Comparison of ENCODE assay signal across 17 mouse cellular contexts in the genomic region with DNA sequence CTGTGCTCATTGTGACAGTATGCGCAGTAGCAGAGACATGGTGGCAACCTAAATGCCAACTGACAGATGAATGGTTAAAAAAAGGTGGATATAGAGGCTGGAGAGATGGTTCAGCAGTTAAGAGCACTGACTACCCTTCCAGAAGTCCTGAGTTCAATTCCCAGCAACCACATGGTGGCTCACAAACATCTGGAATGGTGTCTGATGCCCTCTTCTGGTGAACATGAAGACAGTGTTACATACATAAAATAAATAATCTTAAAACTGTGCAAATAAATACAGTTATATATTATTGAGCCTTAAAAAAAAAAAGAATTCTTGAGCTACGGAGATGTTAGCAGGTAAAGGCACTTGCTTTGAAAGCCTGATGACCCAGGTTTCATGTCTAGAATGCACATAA.
"Had no signal": no experiment of that assay in that cellular context is flagged by ENCODE, and none has a peak within 500 bp of the region (broad histone marks: within the 10 kb centered on the region; RNA-seq: fewer than 3 reads in every experiment).

No protein-coding gene starts in this region.

- ATAC-seq: intestine, postnatal 0 days; lung, postnatal 0 days; midbrain, embryonic 13.5 days; midbrain, embryonic 16.5 days had no signal

- H3K4me2 ChIP-seq: limb, embryonic 13.5 days; liver, embryonic 15.5 days; midbrain, embryonic 13.5 days; neural tube, embryonic 13.5 days had no signal

- H3K9ac ChIP-seq: limb, embryonic 13.5 days; liver, embryonic 15.5 days; midbrain, embryonic 13.5 days; neural tube, embryonic 13.5 days had no signal

- H3K27ac ChIP-seq: kidney, postnatal 0 days; limb, embryonic 10.5 days; limb, embryonic 13.5 days; liver, embryonic 15.5 days; midbrain, embryonic 10.5 days; midbrain, embryonic 13.5 days; neural tube, embryonic 13.5 days had no signal

- H3K4me3 ChIP-seq: limb, embryonic 10.5 days; limb, embryonic 13.5 days; liver, embryonic 15.5 days; megakaryocyte, embryonic 14.5 days; midbrain, embryonic 10.5 days; midbrain, embryonic 13.5 days; myocyte; neural tube, embryonic 13.5 days had no signal

- H3K9me3 ChIP-seq: limb, embryonic 10.5 days; liver, embryonic 15.5 days; midbrain, embryonic 10.5 days; midbrain, embryonic 13.5 days; neural tube, embryonic 13.5 days had no signal

- DNase-seq: kidney, adult 2 months; kidney, postnatal 25 days; lung, adult 2 months; lung, postnatal 36 days; thymus, postnatal 36 days had no signal

- H3K36me3 ChIP-seq: liver, embryonic 15.5 days had no signal

- H3K4me1 ChIP-seq: limb, embryonic 10.5 days; limb, embryonic 13.5 days; liver, embryonic 15.5 days; midbrain, embryonic 13.5 days; neural tube, embryonic 13.5 days had no signal

- H3K27me3 ChIP-seq: limb, embryonic 13.5 days; liver, embryonic 15.5 days; midbrain, embryonic 13.5 days; neural tube, embryonic 13.5 days had no signal
